Mouse (Mus musculus) embryo, embryonic 10.5 days (tissue): ENCODE data around the gene Atad1.
"Not testable (repeated sequence)": the region's sequence is repeated elsewhere in the genome, so short reads cannot be mapped to it uniquely, and the experiment has no call there.

Experiments
- DNase-seq: peaks from one replicate; pipeline ENCODE4 v3.0.0-alpha.2; 2015; ENCODE audit warnings: low spot score

Gene Atad1

GRCm38 (mm10) chr19:32667830-32668229, 71.8 kb downstream of the Atad1 start:
- DNase-seq = not testable (repeated sequence)

GRCm38 (mm10) chr19:32665243-32665642, 74.3 kb downstream of the Atad1 start:
- DNase-seq = no peak

GRCm38 (mm10) chr19:32662936-32663335, 76.7 kb downstream of the Atad1 start:
- no peak for DNase-seq

- DNase-seq = no peak
Measured at GRCm38 (mm10) chr19:32659346-32659745, 80.2 kb downstream of the Atad1 start.

GRCm38 (mm10) chr19:32653630-32654362, 85.8 kb downstream of the Atad1 start:
- no peak for DNase-seq

GRCm38 (mm10) chr19:32653122-32653521, 86.5 kb downstream of the Atad1 start:
- DNase-seq = no peak

- DNase-seq = no peak
Measured at GRCm38 (mm10) chr19:32651046-32651445, 88.5 kb downstream of the Atad1 start.

- peak; percentile 54 for DNase-seq
Measured at GRCm38 (mm10) chr19:32648019-32648571, 91.5 kb downstream of the Atad1 start.

GRCm38 (mm10) chr19:32646382-32646781, 93.2 kb downstream of the Atad1 start:
- DNase-seq = no peak

- no peak for DNase-seq
Measured at GRCm38 (mm10) chr19:32645939-32646338, 93.6 kb downstream of the Atad1 start.

- no peak for DNase-seq
Measured at GRCm38 (mm10) chr19:32643642-32644041, 95.9 kb downstream of the Atad1 start.

- no peak for DNase-seq
Measured at GRCm38 (mm10) chr19:32641995-32642394, 97.6 kb downstream of the Atad1 start.

GRCm38 (mm10) chr19:32641535-32641934, 98.1 kb downstream of the Atad1 start:
- DNase-seq = no peak

GRCm38 (mm10) chr19:32638276-32638903, 101.2 kb downstream of the Atad1 start:
- DNase-seq = no peak

GRCm38 (mm10) chr19:32637357-32638275, 102.0 kb downstream of the Atad1 start:
- no peak for DNase-seq

GRCm38 (mm10) chr19:32634916-32635315, 104.7 kb downstream of the Atad1 start:
- DNase-seq = no peak

- no peak for DNase-seq
Measured at GRCm38 (mm10) chr19:32628572-32629132, 110.9 kb downstream of the Atad1 start.

GRCm38 (mm10) chr19:32627631-32628030, 112.0 kb downstream of the Atad1 start:
- DNase-seq = no peak

- DNase-seq = no peak
Measured at GRCm38 (mm10) chr19:32626768-32627331, 112.7 kb downstream of the Atad1 start.

- no peak for DNase-seq
Measured at GRCm38 (mm10) chr19:32622142-32622541, 117.4 kb downstream of the Atad1 start.
